In the genomic region with DNA sequence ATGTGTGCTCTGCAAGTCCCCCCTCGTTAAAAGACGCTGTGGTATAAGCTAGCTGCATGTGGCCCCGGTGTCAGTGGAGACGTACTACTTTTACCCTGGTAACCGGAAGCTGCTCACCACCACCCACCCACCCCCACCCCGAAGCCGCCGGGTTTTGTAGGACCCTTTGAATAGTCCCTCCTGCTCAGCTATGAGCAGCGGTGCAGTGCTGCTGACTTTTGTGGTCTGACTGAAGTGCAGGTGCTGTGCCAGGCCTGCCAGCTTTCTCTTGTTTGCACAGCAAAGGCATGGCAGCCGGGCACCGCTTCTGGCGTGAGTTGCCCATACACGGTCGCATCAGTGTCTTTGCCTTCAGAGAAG, we compare ENCODE assay signal across 8 mouse cellular contexts.
A peak's percentile ranks its signal among the peaks of the same experiment; 100 is the strongest.
DNase-seq lines count a peak whose midpoint lies in the region; ATAC-seq and TF ChIP-seq lines count a peak whose summit lies in the region.

No protein-coding gene starts in this region.

- peak overlapping the region; percentile 67 for H3K4me2 ChIP-seq in heart, embryonic 13.5 days
- peak overlapping the region; percentile 29; the same call in 1 of the 2 replicates for H3K4me2 ChIP-seq in hindbrain, embryonic 15.5 days
- peak overlapping the region; percentile 32; the same call in 1 of the 2 replicates for H3K4me2 ChIP-seq in midbrain, postnatal 0 days (ENCODE audit: low read depth, low read length, poor library complexity, severe bottlenecking)

- no peaks in the 10 kb centered on the region for H3K27me3 ChIP-seq in heart, embryonic 13.5 days (replicated peaks)
- no peaks in the 10 kb centered on the region for H3K27me3 ChIP-seq in hindbrain, embryonic 15.5 days
- H3K27me3 ChIP-seq in midbrain, postnatal 0 days (ENCODE audit: insufficient read depth, low read length), result no peaks in the 10 kb centered on the region

- H3K9me3 ChIP-seq in heart, embryonic 13.5 days, result no peaks in the 10 kb centered on the region
- no peaks in the 10 kb centered on the region for H3K9me3 ChIP-seq in hindbrain, embryonic 15.5 days
- no peaks in the 10 kb centered on the region for H3K9me3 ChIP-seq in midbrain, postnatal 0 days (ENCODE audit: low read length)

- H3K27ac ChIP-seq in heart, embryonic 13.5 days (replicated peaks), result peak overlapping the region; percentile 58; the same call in 1 of the 2 replicates
- 0 out of 2 replicates have a peak overlapping the region, but pooled peaks have one; percentile 70 for H3K27ac ChIP-seq in hindbrain, embryonic 15.5 days (replicated peaks)
- peak overlapping the region; percentile 58; the same call in 1 of the 2 replicates for H3K27ac ChIP-seq in midbrain, postnatal 0 days (ENCODE audit: low read depth, low read length)

- peaks cover 46% of the 10 kb centered on the region for H3K4me1 ChIP-seq in heart, embryonic 13.5 days
- H3K4me1 ChIP-seq in hindbrain, embryonic 15.5 days (replicated peaks), result peaks cover 53% of the 10 kb centered on the region
- H3K4me1 ChIP-seq in midbrain, postnatal 0 days (ENCODE audit: insufficient read depth, low read length), result peaks cover 9% of the 10 kb centered on the region; the same call in 1 of the 2 replicates

- no peak for ATAC-seq in heart, embryonic 13.5 days (ENCODE audit: extremely low read depth, insufficient number of reproducible peaks, low FRiP score, low TSS enrichment)
- ATAC-seq in CD4-positive, CD25-positive, alpha-beta regulatory T cell, adult 4 months, result peak; percentile 65
- ATAC-seq in hindbrain, embryonic 15.5 days (ENCODE audit: low FRiP score, low read depth), result 0 out of 2 replicates have a peak, but pooled peaks have one; percentile 4
- no peak for ATAC-seq in midbrain, postnatal 0 days (ENCODE audit: low FRiP score)

- intact Hi-C loops in left cerebral cortex, postnatal 25 days (cut with DNase I), result loop anchor here (2.0 to 5.0 kb wide), 4 partner anchors 24 to 530 kb away; no protein-coding TSS in a partner anchor

- DNase-seq in heart, adult 18-20 months, result no peak
- DNase-seq in midbrain, postnatal 0 days (ENCODE audit: low spot score), result no peak
- DNase-seq in ovary, postnatal 14 days (ENCODE audit: low spot score), result no peak
- no peak for DNase-seq in left cerebral cortex, postnatal 25 days (ENCODE audit: low spot score in 2 of 2)
- no peak for DNase-seq in gastrocnemius, postnatal 25 days

- no peak for TF ChIP-seq CTCF in midbrain, postnatal 0 days (IDR thresholded peaks at IDR 0.05)

- H3K36me3 ChIP-seq in heart, embryonic 13.5 days, result no peaks in the 10 kb centered on the region
- H3K36me3 ChIP-seq in hindbrain, embryonic 15.5 days, result no peaks in the 10 kb centered on the region
- H3K36me3 ChIP-seq in midbrain, postnatal 0 days (ENCODE audit: insufficient read depth, low read length), result no peaks in the 10 kb centered on the region

- H3K4me3 ChIP-seq in heart, embryonic 13.5 days, result no peak overlapping the region
- no peak overlapping the region for H3K4me3 ChIP-seq in hindbrain, embryonic 15.5 days
- H3K4me3 ChIP-seq in midbrain, postnatal 0 days (ENCODE audit: low read depth, low read length), result no peak overlapping the region

- WGBS in heart, embryonic 13.5 days, result 79% methylated on average over 14 of the region's 14 CpGs
- WGBS in hindbrain, embryonic 15.5 days, result 51% methylated on average over 14 of the region's 14 CpGs
- WGBS in midbrain, postnatal 0 days, result 65% methylated on average over 14 of the region's 14 CpGs

- H3K9ac ChIP-seq in heart, embryonic 13.5 days, result peak overlapping the region; percentile 75
- no peak overlapping the region for H3K9ac ChIP-seq in hindbrain, embryonic 15.5 days
- H3K9ac ChIP-seq in midbrain, postnatal 0 days (replicated peaks; ENCODE audit: low read length, poor library complexity, severe bottlenecking), result no peak overlapping the region

Comparison
In these comparisons a context has a peak if more than half of its experiments do, and no peak if none do; other contexts are left out.
1. ATAC-seq: peak in CD4-positive, CD25-positive, alpha-beta regulatory T cell, adult 4 months (single experiment) and hindbrain, embryonic 15.5 days (single experiment); none in heart, embryonic 13.5 days (single experiment) and midbrain, postnatal 0 days (single experiment).
2. Peak in every context shown above with its lines, with median percentiles within 50 percentile points of each other: H3K27ac ChIP-seq and H3K4me2 ChIP-seq.